Mouse (Mus musculus) subcutaneous adipose tissue, adult 2 months (tissue): ENCODE data around the gene Fos. TPM values are rescaled to one million over a fixed set of nuclear protein-coding genes. Genes with fewer than 3 reads are reported as not detected.

Experiments used
- polyA plus RNA-seq: library from polyadenylated mRNA; depleted of rRNA; stranded (reverse); fragments of >200 nt; gene quantifications from 2 replicates; pipeline ENCODE4 v1.2.3, GENCODE M21; 2012; ENCODE audit warnings: low replicate concordance; rRNA removed

Gene Fos
- 9.2 and 18.1 TPM in 2 replicates for polyA plus RNA-seq

DNA sequence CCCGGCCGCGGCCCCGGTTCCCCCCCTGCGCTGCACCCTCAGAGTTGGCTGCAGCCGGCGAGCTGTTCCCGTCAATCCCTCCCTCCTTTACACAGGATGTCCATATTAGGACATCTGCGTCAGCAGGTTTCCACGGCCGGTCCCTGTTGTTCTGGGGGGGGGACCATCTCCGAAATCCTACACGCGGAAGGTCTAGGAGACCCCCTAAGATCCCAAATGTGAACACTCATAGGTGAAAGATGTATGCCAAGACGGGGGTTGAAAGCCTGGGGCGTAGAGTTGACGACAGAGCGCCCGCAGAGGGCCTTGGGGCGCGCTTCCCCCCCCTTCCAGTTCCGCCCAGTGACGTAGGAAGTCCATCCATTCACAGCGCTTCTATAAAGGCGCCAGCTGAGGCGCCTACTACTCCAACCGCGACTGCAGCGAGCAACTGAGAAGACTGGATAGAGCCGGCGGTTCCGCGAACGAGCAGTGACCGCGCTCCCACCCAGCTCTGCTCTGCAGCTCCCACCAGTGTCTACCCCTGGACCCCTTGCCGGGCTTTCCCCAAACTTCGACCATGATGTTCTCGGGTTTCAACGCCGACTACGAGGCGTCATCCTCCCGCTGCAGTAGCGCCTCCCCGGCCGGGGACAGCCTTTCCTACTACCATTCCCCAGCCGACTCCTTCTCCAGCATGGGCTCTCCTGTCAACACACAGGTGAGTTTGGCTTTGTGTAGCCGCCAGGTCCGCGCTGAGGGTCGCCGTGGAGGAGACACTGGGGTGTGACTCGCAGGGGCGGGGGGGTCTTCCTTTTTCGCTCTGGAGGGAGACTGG lies at the start of gene Fos:
TSS of gene Fos (plus strand) at position 410 of the 817 bp plus-strand sequence.

Other genes with a start within 250 kb of the Fos start
- gene Mlh3, start 203.3 kb upstream of the Fos start, polyA plus RNA-seq = 5.9 and 7.9 TPM in 2 replicates
- 7.2 and 8.9 TPM in 2 replicates for gene Acyp1, start 185.5 kb upstream of the Fos start, polyA plus RNA-seq
- 0.32 and 2.3 TPM in 2 replicates for gene Zc2hc1c, start 185.3 kb upstream of the Fos start, polyA plus RNA-seq
- gene Nek9, start 134.5 kb upstream of the Fos start, polyA plus RNA-seq = 40.6 and 49.8 TPM in 2 replicates
- 189 and 236 TPM in 2 replicates for gene Tmed10, start 99.0 kb upstream of the Fos start, polyA plus RNA-seq
- 14.6 and 19.2 TPM in 2 replicates for gene Jdp2, start 125.1 kb downstream of the Fos start, polyA plus RNA-seq
- 1.9 and 9.9 TPM in 2 replicates for gene Batf, start 212.8 kb downstream of the Fos start, polyA plus RNA-seq